Mouse (Mus musculus) spleen, adult 2 months (tissue): ENCODE data around the gene Maf. TPM values are rescaled to one million over a fixed set of nuclear protein-coding genes. Genes with fewer than 3 reads are reported as not detected.
A peak's percentile ranks its signal among the peaks of the same experiment; 100 is the strongest.

Experiments
- DNase-seq, 2 experiments: peaks; one replicate each; pipeline versions ENCODE4 v3.0.0 to v3.0.0-alpha.2; 2012 to 2021; ENCODE audit warnings: low spot score in 2 of 2, low read depth in 1 of 2
- H3K27ac ChIP-seq: fragments of 200-500 bp; 2 replicates; pipeline ENCODE4 v1.5.1; 2012; ENCODE audit warnings: low read length, inconsistent platforms; ENCODE audit not compliant: insufficient read depth
- H3K27me3 ChIP-seq: fragments of 200-500 bp; 2 replicates; pipeline ENCODE4 v1.6.1; 2012; ENCODE audit warnings: mild to moderate bottlenecking, moderate library complexity, low read length, inconsistent platforms; ENCODE audit not compliant: control insufficient read depth, insufficient read depth
- H3K36me3 ChIP-seq: fragments of 200-500 bp; 2 replicates; pipeline ENCODE4 v1.6.1; 2012; ENCODE audit warnings: mild to moderate bottlenecking, low read length, inconsistent platforms; ENCODE audit not compliant: control insufficient read depth, insufficient read depth
- H3K4me1 ChIP-seq: fragments of 200-500 bp; 2 replicates; pipeline ENCODE4 v1.6.1; 2011; ENCODE audit warnings: inconsistent platforms; ENCODE audit not compliant: control insufficient read depth, insufficient read depth, insufficient read length
- H3K4me3 ChIP-seq: fragments of 200-500 bp; 2 replicates; pipeline ENCODE4 v1.5.1; 2011; ENCODE audit warnings: mild to moderate bottlenecking, inconsistent platforms; ENCODE audit not compliant: insufficient read depth, insufficient read length; ENCODE audit errors: extremely low read depth
- CTCF ChIP-seq: fragments of 200-500 bp; IDR thresholded peaks from 2 replicates; pipeline ENCODE4 v1.5.1; 2011; ENCODE audit warnings: mild to moderate bottlenecking, inconsistent platforms; ENCODE audit not compliant: insufficient read depth, insufficient read length, insufficient replicate concordance; ENCODE audit errors: extremely low read depth
- POLR2A ChIP-seq: fragments of 200-500 bp; IDR thresholded peaks from 2 replicates; pipeline ENCODE4 v1.6.1; 2011; ENCODE audit warnings: low read depth, low read length, inconsistent platforms
- WGBS: fragments of 180-500 bp; shearing (Covaris S2); methylation state at CpG from one replicate; pipeline ENCODE4 v1.1.7; 2018; 5-methylcytosine and 5-hydroxymethylcytosine counted together
- polyA plus RNA-seq: library from polyadenylated mRNA; depleted of rRNA; stranded (reverse); fragments of >200 nt; gene quantifications from 2 replicates; pipeline ENCODE4 v1.2.3, GENCODE M21; 2012

Maf gene
- polyA plus RNA-seq, 1 experiment = 16.6 TPM

DNA sequence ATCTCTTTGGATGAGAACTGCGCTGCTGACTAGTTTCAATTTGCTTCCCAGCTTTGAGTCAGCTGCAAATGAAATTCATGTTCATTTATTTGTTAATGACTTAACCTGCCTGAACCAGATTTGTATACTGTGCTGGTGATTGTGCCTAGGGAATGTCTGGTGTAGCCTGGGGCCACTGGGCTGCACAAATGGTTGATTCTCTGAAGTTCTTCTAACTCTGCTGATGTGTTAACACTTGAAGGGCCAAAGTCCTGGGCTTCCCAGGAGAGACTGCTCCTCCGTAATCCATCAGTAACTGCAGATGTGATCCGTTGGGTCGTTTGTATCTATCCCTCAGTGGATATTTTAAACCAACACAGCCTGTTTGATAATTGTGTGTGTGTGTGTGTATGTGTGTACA, 7.7 kb upstream of the Maf start:
- TF ChIP-seq POLR2A (no peak), CTCF (no peak)
- H3K27ac ChIP-seq = no peak overlapping the region
- H3K36me3 ChIP-seq = no peaks in the 10 kb centered on the region
- no peaks in the 10 kb centered on the region for H3K4me1 ChIP-seq
- no peaks in the 10 kb centered on the region for H3K27me3 ChIP-seq
- no peak overlapping the region for H3K4me3 ChIP-seq
- DNase-seq = no peak
- WGBS = 91% methylated on average over 4 of the region's 4 CpGs

DNA sequence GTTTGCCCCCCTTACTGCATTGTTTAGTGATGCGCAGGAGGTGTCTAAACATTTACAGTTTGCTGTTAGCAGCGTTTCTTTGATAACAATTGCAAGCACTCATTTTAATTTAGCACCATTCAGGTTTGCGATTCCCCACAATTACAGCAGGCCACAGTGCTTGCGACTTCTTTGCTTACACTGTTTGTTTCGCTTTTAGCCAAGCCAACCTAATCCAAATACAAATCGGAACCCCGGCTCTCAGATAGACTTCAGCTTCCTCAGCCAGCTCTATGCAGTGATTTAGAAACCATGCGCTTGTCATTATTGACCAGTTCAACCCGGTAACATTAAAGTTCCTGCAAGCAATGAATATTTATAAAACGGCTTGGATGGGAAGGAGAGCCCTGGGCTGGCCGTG, 3.5 kb upstream of the Maf start:
- no peak overlapping the region for H3K4me3 ChIP-seq
- H3K27ac ChIP-seq = no peak overlapping the region
- no peak for DNase-seq
- H3K27me3 ChIP-seq = peaks cover 10% of the 10 kb centered on the region
- TF ChIP-seq POLR2A (no peak), CTCF (no peak)
- H3K36me3 ChIP-seq = 0 out of 2 replicates have a peak, but pooled peaks cover 3% of the 10 kb centered on the region
- H3K4me1 ChIP-seq = peaks cover 3% of the 10 kb centered on the region
- WGBS = 80% methylated on average over 11 of the region's 11 CpGs

DNA sequence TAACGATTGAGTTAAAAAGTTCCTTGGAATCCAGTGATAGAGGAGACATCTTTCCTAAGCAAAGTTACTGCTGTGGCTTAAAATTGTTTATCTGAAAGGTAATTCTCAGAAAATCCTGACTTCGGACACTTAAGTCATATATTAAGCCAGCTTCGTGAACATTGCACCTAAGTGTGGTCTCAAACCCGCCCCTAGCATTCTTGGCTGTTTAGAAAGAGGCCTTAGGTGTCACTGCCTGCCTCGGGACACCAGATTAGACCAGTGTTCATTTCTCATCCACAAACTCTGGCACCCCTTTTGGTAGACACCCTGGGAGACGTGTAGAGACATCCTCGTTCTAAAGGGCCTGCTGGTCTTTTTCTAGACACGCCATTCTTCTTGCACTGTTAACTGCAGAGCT, 2.3 kb upstream of the Maf start:
- Histone ChIP-seq H3K4me3 (no peak overlapping the region), H3K27me3 (peaks cover 18% of the 10 kb centered on the region), H3K36me3 (0 out of 2 replicates have a peak, but pooled peaks cover 3% of the 10 kb centered on the region), H3K4me1 (peaks cover 3% of the 10 kb centered on the region), H3K27ac (no peak overlapping the region)
- TF ChIP-seq CTCF (no peak), POLR2A (no peak)
- 79% methylated on average over 8 of the region's 8 CpGs for WGBS
- no peak for DNase-seq

DNA sequence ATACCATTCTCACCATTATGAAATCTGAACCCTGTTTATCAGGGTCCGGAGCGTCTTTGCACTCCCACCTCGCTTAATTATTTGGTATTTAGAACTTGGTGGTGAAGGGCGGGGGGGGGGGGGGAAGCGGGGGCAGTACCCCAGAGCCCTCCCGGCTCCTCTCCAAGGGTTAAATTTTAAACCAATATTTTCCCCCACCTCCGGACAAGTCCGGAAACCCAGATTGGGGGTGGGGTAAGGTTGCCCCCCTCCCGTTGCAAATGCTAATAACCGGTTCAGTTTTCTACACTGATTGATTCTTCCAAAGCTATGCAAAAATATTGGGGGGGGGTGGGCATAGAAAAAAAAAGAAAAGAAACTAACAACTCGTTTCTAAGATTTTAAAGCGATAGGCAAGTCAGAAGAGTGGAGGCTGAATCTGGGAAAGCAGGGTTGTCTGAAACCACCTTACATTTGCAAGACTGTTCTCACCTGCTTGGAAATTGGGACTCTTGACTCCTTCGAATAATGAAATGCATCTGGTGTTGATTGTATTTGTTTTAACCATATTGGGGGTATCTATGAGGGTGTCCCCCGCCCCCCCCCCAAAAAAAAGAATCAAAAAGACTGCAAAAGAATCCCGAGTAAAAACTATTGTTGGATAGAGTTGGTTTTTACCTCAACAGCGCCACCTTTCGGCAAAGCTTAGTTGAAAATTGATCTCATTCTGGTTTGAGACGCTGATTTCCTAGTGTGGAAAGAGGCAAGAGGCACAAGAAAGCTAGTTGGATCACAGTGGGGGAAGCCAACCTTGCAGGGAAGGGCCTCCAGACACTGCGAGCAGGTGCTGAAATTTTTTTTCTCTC, 1.6 kb upstream of the Maf start:
- Histone ChIP-seq H3K36me3 (0 out of 2 replicates have a peak, but pooled peaks cover 3% of the 10 kb centered on the region), H3K27me3 (peaks cover 18% of the 10 kb centered on the region), H3K4me1 (peaks cover 3% of the 10 kb centered on the region), H3K4me3 (peak overlapping the region; percentile 13), H3K27ac (no peak overlapping the region)
- no peak for TF ChIP-seq POLR2A
- TF ChIP-seq CTCF = no peak
- WGBS = 2% methylated on average over 19 of the region's 19 CpGs
- DNase-seq = peak; percentile 45 to 67

DNA sequence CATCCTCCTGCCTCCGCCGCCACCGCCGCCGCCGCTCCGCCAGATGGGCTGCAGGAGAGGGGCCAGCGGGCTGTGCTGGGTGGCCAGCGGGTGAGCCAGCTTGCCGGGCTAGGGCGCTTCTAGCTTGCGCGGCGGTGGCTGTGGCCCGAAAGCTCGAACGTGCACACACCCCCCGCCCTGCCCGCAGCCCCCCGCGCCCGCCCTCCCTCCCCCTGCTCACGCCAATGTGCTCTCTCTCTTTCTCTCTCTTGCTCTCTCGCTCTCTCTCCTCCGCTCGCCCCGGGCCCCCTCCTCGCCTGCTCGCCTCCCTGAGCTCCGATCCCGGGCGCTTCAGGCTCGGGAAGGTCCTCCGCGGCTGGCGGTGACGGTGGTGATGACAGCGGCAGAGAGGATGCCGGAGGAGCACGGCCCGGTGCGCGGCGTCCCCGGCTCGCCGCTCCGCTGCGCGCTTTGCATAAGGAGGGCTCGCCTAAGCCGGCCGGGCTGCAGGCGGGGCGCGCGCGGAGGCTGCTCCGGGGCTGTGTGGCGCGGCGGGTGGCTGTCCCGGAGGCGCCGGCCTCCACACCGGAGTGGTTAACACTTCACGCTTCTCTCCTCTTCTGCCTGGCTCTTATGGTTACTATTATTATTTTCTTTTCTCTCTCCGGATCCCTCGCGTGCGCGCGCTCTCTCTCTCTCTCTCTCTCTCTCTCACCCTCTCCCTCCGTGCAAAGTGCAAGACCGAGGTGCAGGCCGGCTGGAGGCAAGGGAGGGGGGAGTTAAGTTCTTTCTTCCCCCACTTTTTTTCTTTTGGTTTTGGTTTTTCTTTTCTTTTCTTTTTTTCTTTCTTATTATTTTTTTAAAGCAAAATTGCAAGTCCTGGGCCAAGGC, 498 bp downstream of the Maf start:
- H3K27ac ChIP-seq = peak overlapping the region; percentile 88
- H3K36me3 ChIP-seq = 0 out of 2 replicates have a peak, but pooled peaks cover 3% of the 10 kb centered on the region
- no peak for TF ChIP-seq CTCF
- TF ChIP-seq POLR2A = no peak
- peaks cover 18% of the 10 kb centered on the region for H3K27me3 ChIP-seq
- 1% methylated on average over 61 of the region's 76 CpGs for WGBS
- H3K4me1 ChIP-seq = peaks cover 3% of the 10 kb centered on the region
- DNase-seq = peak; percentile 52 to 74
- peak overlapping the region; percentile 83 for H3K4me3 ChIP-seq

DNA sequence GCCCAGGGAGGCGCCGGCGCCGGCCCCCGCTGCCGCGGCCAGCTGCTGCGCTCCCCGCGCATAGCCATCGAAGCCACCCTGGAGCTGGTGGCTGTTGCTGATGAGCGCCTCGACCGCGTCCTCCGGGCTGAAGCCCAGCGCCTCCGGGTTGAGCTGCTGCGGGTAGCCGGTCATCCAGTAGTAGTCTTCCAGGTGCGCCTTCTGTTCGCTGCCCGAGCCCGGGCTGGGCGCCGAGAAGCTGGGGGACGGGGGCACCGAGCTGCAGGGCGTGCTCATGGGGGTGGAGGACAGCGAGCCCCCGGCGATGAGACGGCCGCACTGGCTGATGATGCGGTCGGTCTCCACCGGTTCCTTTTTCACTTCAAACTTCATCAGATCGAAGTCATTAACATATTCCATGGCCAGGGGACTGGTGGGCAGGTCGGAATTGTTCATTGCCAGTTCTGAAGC, 1.2 kb downstream of the Maf start:
- TF ChIP-seq POLR2A (no peak), CTCF (no peak)

More for the DNA sequence above, 1.2 kb downstream of the Maf start:
- Histone ChIP-seq H3K27ac (peak overlapping the region; percentile 88), H3K4me1 (peaks cover 3% of the 10 kb centered on the region), H3K36me3 (0 out of 2 replicates have a peak, but pooled peaks cover 3% of the 10 kb centered on the region), H3K4me3 (peak overlapping the region; percentile 83), H3K27me3 (peaks cover 18% of the 10 kb centered on the region)
- DNase-seq = peak in 1 of 2 experiments; percentile 16
- under 1% methylated on average over 38 of the region's 39 CpGs for WGBS
